Mouse (Mus musculus): ENCODE measurements around the gene Rps6kc1. TPM values are rescaled to one million over a fixed set of nuclear protein-coding genes. Genes with fewer than 3 reads are reported as not detected.

Gene Rps6kc1
- polyA plus RNA-seq, 1 experiment from 2014 or later: 13.6 TPM

GRCm38 (mm10) chr1:190748937-190749336 lies 162.6 kb downstream of the Rps6kc1 start:
- H3K9ac ChIP-seq (ENCODE audit: low read depth, low read length): no peak overlapping the region
- no peaks in the 10 kb centered on the region for H3K4me1 ChIP-seq (ENCODE audit: control insufficient read depth, insufficient read depth, low read length)
- H3K36me3 ChIP-seq (ENCODE audit: control insufficient read depth, insufficient read depth, low read length): no peaks in the 10 kb centered on the region
- H3K4me3 ChIP-seq (ENCODE audit: low read length): no peak overlapping the region
- H3K27ac ChIP-seq (ENCODE audit: low read depth, low read length): no peak overlapping the region
- H3K4me2 ChIP-seq (replicated peaks; ENCODE audit: low read depth, low read length): no peak overlapping the region
- no peaks in the 10 kb centered on the region for H3K9me3 ChIP-seq (ENCODE audit: control insufficient read depth, low read length)
- ATAC-seq (ENCODE audit: low FRiP score, low TSS enrichment): no peak
- no peaks in the 10 kb centered on the region for H3K27me3 ChIP-seq (ENCODE audit: control insufficient read depth, insufficient read depth, low read length)
- WGBS: 92% methylated on average over 10 of the region's 10 CpGs

GRCm38 (mm10) chr1:190741421-190741820 lies 170.1 kb downstream of the Rps6kc1 start:
- H3K9me3 ChIP-seq (ENCODE audit: control insufficient read depth, low read length): no peaks in the 10 kb centered on the region
- ATAC-seq (ENCODE audit: low FRiP score, low TSS enrichment): no peak
- no peaks in the 10 kb centered on the region for H3K36me3 ChIP-seq (ENCODE audit: control insufficient read depth, insufficient read depth, low read length)
- 61% methylated on average over 5 of the region's 5 CpGs for WGBS
- H3K27ac ChIP-seq (ENCODE audit: low read depth, low read length): no peak overlapping the region
- H3K9ac ChIP-seq (ENCODE audit: low read depth, low read length): no peak overlapping the region
- H3K27me3 ChIP-seq (ENCODE audit: control insufficient read depth, insufficient read depth, low read length): no peaks in the 10 kb centered on the region
- no peak overlapping the region for H3K4me3 ChIP-seq (ENCODE audit: low read length)
- H3K4me2 ChIP-seq (replicated peaks; ENCODE audit: low read depth, low read length): no peak overlapping the region
- no peaks in the 10 kb centered on the region for H3K4me1 ChIP-seq (ENCODE audit: control insufficient read depth, insufficient read depth, low read length)

- Histone ChIP-seq H3K4me1 (ENCODE audit: control insufficient read depth, insufficient read depth, low read length) (no peaks in the 10 kb centered on the region), H3K9me3 (ENCODE audit: control insufficient read depth, low read length) (no peaks in the 10 kb centered on the region), H3K27me3 (ENCODE audit: control insufficient read depth, insufficient read depth, low read length) (no peaks in the 10 kb centered on the region), H3K4me3 (ENCODE audit: low read length) (no peak overlapping the region), H3K36me3 (ENCODE audit: control insufficient read depth, insufficient read depth, low read length) (no peaks in the 10 kb centered on the region), H3K27ac (ENCODE audit: low read depth, low read length) (no peak overlapping the region), H3K9ac (ENCODE audit: low read depth, low read length) (no peak overlapping the region), H3K4me2 (replicated peaks; ENCODE audit: low read depth, low read length) (no peak overlapping the region)
- no peak for ATAC-seq (ENCODE audit: low FRiP score, low TSS enrichment)
- 76% methylated on average over 6 of the region's 6 CpGs for WGBS
Measured at GRCm38 (mm10) chr1:190732803-190733202, 178.8 kb downstream of the Rps6kc1 start.

GRCm38 (mm10) chr1:190729516-190730088 lies 182.0 kb downstream of the Rps6kc1 start:
- H3K27ac ChIP-seq (ENCODE audit: low read depth, low read length): no peak overlapping the region
- no peaks in the 10 kb centered on the region for H3K27me3 ChIP-seq (ENCODE audit: control insufficient read depth, insufficient read depth, low read length)
- H3K9me3 ChIP-seq (ENCODE audit: control insufficient read depth, low read length): no peaks in the 10 kb centered on the region
- no peak for ATAC-seq (ENCODE audit: low FRiP score, low TSS enrichment)
- 85% methylated on average over 7 of the region's 7 CpGs for WGBS
- no peak overlapping the region for H3K9ac ChIP-seq (ENCODE audit: low read depth, low read length)
- H3K4me1 ChIP-seq (ENCODE audit: control insufficient read depth, insufficient read depth, low read length): no peaks in the 10 kb centered on the region
- no peak overlapping the region for H3K4me3 ChIP-seq (ENCODE audit: low read length)
- H3K36me3 ChIP-seq (ENCODE audit: control insufficient read depth, insufficient read depth, low read length): no peaks in the 10 kb centered on the region
- H3K4me2 ChIP-seq (replicated peaks; ENCODE audit: low read depth, low read length): no peak overlapping the region

- H3K27ac ChIP-seq (ENCODE audit: low read depth, low read length): no peak overlapping the region
- no peak for ATAC-seq (ENCODE audit: low FRiP score, low TSS enrichment)
- H3K4me3 ChIP-seq (ENCODE audit: low read length): no peak overlapping the region
- no peaks in the 10 kb centered on the region for H3K36me3 ChIP-seq (ENCODE audit: control insufficient read depth, insufficient read depth, low read length)
- H3K4me2 ChIP-seq (replicated peaks; ENCODE audit: low read depth, low read length): no peak overlapping the region
- WGBS: 87% methylated on average over 4 of the region's 4 CpGs
- no peaks in the 10 kb centered on the region for H3K4me1 ChIP-seq (ENCODE audit: control insufficient read depth, insufficient read depth, low read length)
- no peak overlapping the region for H3K9ac ChIP-seq (ENCODE audit: low read depth, low read length)
- H3K9me3 ChIP-seq (ENCODE audit: control insufficient read depth, low read length): no peaks in the 10 kb centered on the region
- H3K27me3 ChIP-seq (ENCODE audit: control insufficient read depth, insufficient read depth, low read length): no peaks in the 10 kb centered on the region
Measured at GRCm38 (mm10) chr1:190728111-190728651, 183.4 kb downstream of the Rps6kc1 start.

- no peaks in the 10 kb centered on the region for H3K9me3 ChIP-seq (ENCODE audit: control insufficient read depth, low read length)
- ATAC-seq (ENCODE audit: low FRiP score, low TSS enrichment): no peak
- H3K36me3 ChIP-seq (ENCODE audit: control insufficient read depth, insufficient read depth, low read length): no peaks in the 10 kb centered on the region
- 82% methylated on average over 2 of the region's 2 CpGs for WGBS
- H3K4me2 ChIP-seq (replicated peaks; ENCODE audit: low read depth, low read length): no peak overlapping the region
- H3K9ac ChIP-seq (ENCODE audit: low read depth, low read length): no peak overlapping the region
- no peak overlapping the region for H3K27ac ChIP-seq (ENCODE audit: low read depth, low read length)
- H3K4me3 ChIP-seq (ENCODE audit: low read length): no peak overlapping the region
- no peaks in the 10 kb centered on the region for H3K27me3 ChIP-seq (ENCODE audit: control insufficient read depth, insufficient read depth, low read length)
- H3K4me1 ChIP-seq (ENCODE audit: control insufficient read depth, insufficient read depth, low read length): no peaks in the 10 kb centered on the region
Measured at GRCm38 (mm10) chr1:190727385-190727784, 184.2 kb downstream of the Rps6kc1 start.

GRCm38 (mm10) chr1:190724591-190725380 lies 186.8 kb downstream of the Rps6kc1 start:
- no peak overlapping the region for H3K4me3 ChIP-seq (ENCODE audit: low read length)
- WGBS: 43% methylated on average over 21 of the region's 21 CpGs
- no peaks in the 10 kb centered on the region for H3K36me3 ChIP-seq (ENCODE audit: control insufficient read depth, insufficient read depth, low read length)
- H3K27me3 ChIP-seq (ENCODE audit: control insufficient read depth, insufficient read depth, low read length): no peaks in the 10 kb centered on the region
- H3K9me3 ChIP-seq (ENCODE audit: control insufficient read depth, low read length): no peaks in the 10 kb centered on the region
- no peak overlapping the region for H3K9ac ChIP-seq (ENCODE audit: low read depth, low read length)
- no peak for ATAC-seq (ENCODE audit: low FRiP score, low TSS enrichment)
- H3K4me1 ChIP-seq (ENCODE audit: control insufficient read depth, insufficient read depth, low read length): no peaks in the 10 kb centered on the region
- H3K4me2 ChIP-seq (replicated peaks; ENCODE audit: low read depth, low read length): no peak overlapping the region
- no peak overlapping the region for H3K27ac ChIP-seq (ENCODE audit: low read depth, low read length)

- H3K27me3 ChIP-seq (ENCODE audit: control insufficient read depth, insufficient read depth, low read length): no peaks in the 10 kb centered on the region
- WGBS: 76% methylated on average over 7 of the region's 7 CpGs
- no peak for ATAC-seq (ENCODE audit: low FRiP score, low TSS enrichment)
Measured at GRCm38 (mm10) chr1:190723926-190724430, 187.6 kb downstream of the Rps6kc1 start.

GRCm38 (mm10) chr1:190713848-190714247 lies 197.7 kb downstream of the Rps6kc1 start:
- 73% methylated on average over 6 of the region's 6 CpGs for WGBS
- H3K27me3 ChIP-seq (ENCODE audit: control insufficient read depth, insufficient read depth, low read length): no peaks in the 10 kb centered on the region
- no peak overlapping the region for H3K4me2 ChIP-seq (replicated peaks; ENCODE audit: low read depth, low read length)
- H3K9ac ChIP-seq (ENCODE audit: low read depth, low read length): no peak overlapping the region
- no peak overlapping the region for H3K27ac ChIP-seq (ENCODE audit: low read depth, low read length)
- no peak overlapping the region for H3K4me3 ChIP-seq (ENCODE audit: low read length)
- H3K4me1 ChIP-seq (ENCODE audit: control insufficient read depth, insufficient read depth, low read length): no peaks in the 10 kb centered on the region
- no peaks in the 10 kb centered on the region for H3K36me3 ChIP-seq (ENCODE audit: control insufficient read depth, insufficient read depth, low read length)
- H3K9me3 ChIP-seq (ENCODE audit: control insufficient read depth, low read length): no peaks in the 10 kb centered on the region
- ATAC-seq (ENCODE audit: low FRiP score, low TSS enrichment): no peak

More at GRCm38 (mm10) chr1:190723926-190724430, 187.6 kb downstream of the Rps6kc1 start:
- Histone ChIP-seq H3K27ac (ENCODE audit: low read depth, low read length) (no peak overlapping the region), H3K36me3 (ENCODE audit: control insufficient read depth, insufficient read depth, low read length) (no peaks in the 10 kb centered on the region), H3K4me2 (replicated peaks; ENCODE audit: low read depth, low read length) (no peak overlapping the region), H3K4me1 (ENCODE audit: control insufficient read depth, insufficient read depth, low read length) (no peaks in the 10 kb centered on the region), H3K9ac (ENCODE audit: low read depth, low read length) (no peak overlapping the region), H3K9me3 (ENCODE audit: control insufficient read depth, low read length) (no peaks in the 10 kb centered on the region), H3K4me3 (ENCODE audit: low read length) (no peak overlapping the region)

All from kidney, embryonic 14.5 days (tissue).